Mouse (Mus musculus): ENCODE measurements around the gene Snx32.

- no peak for TF ChIP-seq CTCF (IDR thresholded peaks at IDR 0.05; ENCODE audit: borderline replicate concordance, insufficient read depth, low read length)
- peak; percentile 30; the same call in 1 of the 2 replicates for TF ChIP-seq POLR2A (IDR thresholded peaks at IDR 0.05; ENCODE audit: low read depth, low read length)
Observed at GRCm38 (mm10) chr19:5486771-5487170, 23.6 kb downstream of the Snx32 start.
